Mouse (Mus musculus): ENCODE results near the gene Large2.

DNA sequence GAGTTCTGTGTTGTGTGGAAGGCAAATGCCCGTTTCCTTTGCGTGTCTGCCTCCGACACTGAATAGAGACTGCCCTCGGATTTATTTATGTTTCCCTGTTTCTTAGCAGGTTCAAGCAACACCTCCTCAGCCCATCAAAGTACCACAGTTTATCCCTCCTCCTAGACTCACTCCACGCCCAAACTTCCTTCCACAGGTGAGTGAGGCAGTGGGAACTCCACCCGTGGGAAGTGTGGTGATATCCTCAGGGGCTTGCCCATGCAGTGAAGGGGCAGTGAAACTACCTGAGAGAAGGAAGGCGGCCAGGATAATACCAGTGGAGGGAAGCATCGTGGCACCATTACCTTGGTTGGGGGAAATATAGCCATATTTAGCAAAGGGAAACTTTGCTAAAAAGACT, 46.5 kb downstream of the Large2 start:
- TF ChIP-seq CTCF (IDR thresholded peaks at IDR 0.05; ENCODE audit: borderline replicate concordance, insufficient read depth, low read length) (no peak), POLR2A (IDR thresholded peaks at IDR 0.05; ENCODE audit: low read depth, low read length) (no peak)

Data from embryonic fibroblast, embryonic 13.5 days (primary cell).